Mouse (Mus musculus): ENCODE measurements around the gene Birc2. TPM values are rescaled to one million over a fixed set of nuclear protein-coding genes. Genes with fewer than 3 reads are reported as not detected.

Gene Birc2
- total and polyA plus RNA-seq, 3 experiments: 29.6 to 33.0 TPM; not detected in 1

DNA sequence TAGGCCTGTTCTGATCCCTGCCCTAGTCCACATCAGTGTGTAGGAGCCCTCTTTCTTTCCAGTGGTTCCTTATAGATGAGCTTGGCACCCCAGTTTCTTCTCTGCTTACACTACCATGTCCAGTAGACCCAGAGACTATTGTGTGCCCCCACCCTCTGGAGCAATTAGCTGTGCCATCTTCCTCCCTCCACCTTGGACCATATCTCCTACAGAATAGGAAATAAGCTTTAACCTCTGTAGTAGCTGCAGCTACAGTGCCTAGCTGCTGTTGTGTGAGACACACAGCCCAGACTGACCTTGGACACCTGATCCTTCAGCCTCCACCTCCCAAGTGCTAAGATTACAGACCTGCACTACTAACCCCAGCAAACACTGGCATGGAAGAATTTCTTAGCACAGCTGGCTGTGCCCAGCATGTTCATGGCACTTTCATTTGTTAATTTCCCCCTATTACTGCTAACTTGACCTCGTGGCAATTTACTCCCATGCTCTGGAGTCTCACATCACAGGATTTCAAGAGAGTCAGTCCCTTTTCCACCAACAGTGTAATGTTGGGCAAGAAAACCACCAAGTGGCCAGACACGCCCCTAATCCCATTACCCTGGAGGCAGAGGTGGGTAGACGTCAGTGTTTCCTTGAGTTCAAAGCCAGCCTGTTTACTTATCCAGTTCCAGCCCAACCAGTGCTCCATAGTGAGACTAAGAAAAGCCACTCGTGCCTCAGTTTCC is 34.6 kb upstream of the Birc2 start:
- no peak overlapping the region for H3K9ac ChIP-seq (ENCODE audit: control insufficient read depth, low read depth, low read length, poor library complexity, severe bottlenecking)
- H3K4me3 ChIP-seq (ENCODE audit: control insufficient read depth in 1 of 2, insufficient read depth in 1 of 2, low read depth in 2 of 2, low read length in 2 of 2): peak overlapping the region in 1 of 2 experiments; percentile 90; a peak in 1 of 4 replicates

GRCm38 (mm10) chr9:7870556-7871315 is 33.9 kb upstream of the Birc2 start:
- peak; percentile 19 for DNase-seq (ENCODE audit: low read depth, low spot score)
- H3K4me3 ChIP-seq (ENCODE audit: control insufficient read depth in 1 of 2, insufficient read depth in 1 of 2, low read depth in 2 of 2, low read length in 2 of 2): no peak overlapping the region

More for the DNA sequence above, 34.6 kb upstream of the Birc2 start:
- Histone ChIP-seq H3K27ac (ENCODE audit: control insufficient read depth, low read depth, low read length) (no peak overlapping the region), H3K79me2 (ENCODE audit: control insufficient read depth, insufficient read depth, low read length, poor library complexity) (peaks cover 8% of the 10 kb centered on the region), H3K9me3 (replicated peaks; ENCODE audit: insufficient read depth, low read length) (no peaks in the 10 kb centered on the region), H3K36me3 (ENCODE audit: control insufficient read depth in 1 of 2, insufficient read depth in 2 of 2, low read length in 2 of 2) (peaks cover 0 to 26% of the 10 kb centered on the region in 2 experiments; a peak in 2 of 4 replicates), H3K27me3 (ENCODE audit: control insufficient read depth in 1 of 2, insufficient read depth in 2 of 2, low read length in 2 of 2) (no peaks in the 10 kb centered on the region), H3K4me1 (ENCODE audit: control insufficient read depth in 1 of 2, insufficient read depth in 2 of 2, low read length in 2 of 2) (peaks cover 12 to 35% of the 10 kb centered on the region in 2 experiments)
- no peak for TF ChIP-seq CHD1 (IDR thresholded peaks at IDR 0.05; ENCODE audit: low read depth, low read length)
- no peak for TF ChIP-seq ZC3H11A (IDR thresholded peaks at IDR 0.05; ENCODE audit: low read depth, low read length)
- no peak for TF ChIP-seq TBP (IDR thresholded peaks at IDR 0.05; ENCODE audit: low read depth, low read length)
- no peak for TF ChIP-seq UBTF (IDR thresholded peaks at IDR 0.05; ENCODE audit: borderline replicate concordance, insufficient read depth, low read depth, low read length)
- TF ChIP-seq NELFE (IDR thresholded peaks at IDR 0.05; ENCODE audit: low read depth, low read length): no peak
- TF ChIP-seq SIN3A (IDR thresholded peaks at IDR 0.05; ENCODE audit: low read length): no peak
- TF ChIP-seq NRF1 (IDR thresholded peaks at IDR 0.05; ENCODE audit: insufficient read depth, low read depth, low read length, poor library complexity, severe bottlenecking): no peak
- no peak for TF ChIP-seq JUND (IDR thresholded peaks at IDR 0.05; ENCODE audit: low read depth, low read length)
- TF ChIP-seq RAD21 (IDR thresholded peaks at IDR 0.05; ENCODE audit: low read depth, low read length): no peak
- no peak for TF ChIP-seq POLR2AphosphoS5 (IDR thresholded peaks at IDR 0.05; ENCODE audit: borderline replicate concordance, low read depth, low read length)
- TF ChIP-seq BHLHE40 (IDR thresholded peaks at IDR 0.05; ENCODE audit: borderline replicate concordance, low read depth, low read length): no peak
- no peak for TF ChIP-seq ELF1 (IDR thresholded peaks at IDR 0.05; ENCODE audit: low read depth, low read length)
- TF ChIP-seq CTCF (IDR thresholded peaks at IDR 0.05 in 2 of 3, conservative IDR thresholded peaks at IDR 0.05 in 1 of 3; ENCODE audit: control insufficient read depth in 1 of 3, insufficient read depth in 1 of 3, low read depth in 2 of 3, low read length in 3 of 3, poor library complexity in 1 of 3, severe bottlenecking in 1 of 3): no peak
- no peak for TF ChIP-seq HCFC1 (IDR thresholded peaks at IDR 0.05; ENCODE audit: low read depth, low read length)
- no peak for TF ChIP-seq MXI1 (IDR thresholded peaks at IDR 0.05; ENCODE audit: low read depth, low read length)
- TF ChIP-seq SMC3 (IDR thresholded peaks at IDR 0.05; ENCODE audit: low read depth, low read length): no peak
- DNase-seq (ENCODE audit: low read depth, low spot score): peak; percentile 39

More at GRCm38 (mm10) chr9:7870556-7871315, 33.9 kb upstream of the Birc2 start:
- H3K36me3 ChIP-seq (ENCODE audit: control insufficient read depth in 1 of 2, insufficient read depth in 2 of 2, low read length in 2 of 2): peaks cover 0 to 26% of the 10 kb centered on the region in 2 experiments; a peak in 2 of 4 replicates
- TF ChIP-seq CHD1 (IDR thresholded peaks at IDR 0.05; ENCODE audit: low read depth, low read length) (no peak), GABPA (IDR thresholded peaks at IDR 0.05; ENCODE audit: low read depth, low read length) (no peak), POLR2AphosphoS5 (IDR thresholded peaks at IDR 0.05; ENCODE audit: borderline replicate concordance, low read depth, low read length) (no peak), RCOR1 (IDR thresholded peaks at IDR 0.05; ENCODE audit: low read depth, low read length) (no peak), SMC3 (IDR thresholded peaks at IDR 0.05; ENCODE audit: low read depth, low read length) (no peak), BHLHE40 (IDR thresholded peaks at IDR 0.05; ENCODE audit: borderline replicate concordance, low read depth, low read length) (no peak), ZMIZ1 (IDR thresholded peaks at IDR 0.05; ENCODE audit: low read depth, low read length) (no peak), MEF2A (IDR thresholded peaks at IDR 0.05; ENCODE audit: extremely low read depth, insufficient replicate concordance, low read depth, low read length, poor library complexity, severe bottlenecking) (no peak), TBP (IDR thresholded peaks at IDR 0.05; ENCODE audit: low read depth, low read length) (no peak), NRF1 (IDR thresholded peaks at IDR 0.05; ENCODE audit: insufficient read depth, low read depth, low read length, poor library complexity, severe bottlenecking) (no peak), MXI1 (IDR thresholded peaks at IDR 0.05; ENCODE audit: low read depth, low read length) (no peak), UBTF (IDR thresholded peaks at IDR 0.05; ENCODE audit: borderline replicate concordance, insufficient read depth, low read depth, low read length) (no peak), ELF1 (IDR thresholded peaks at IDR 0.05; ENCODE audit: low read depth, low read length) (no peak), ETS1 (IDR thresholded peaks at IDR 0.05; ENCODE audit: low read depth, low read length) (no peak), JUND (IDR thresholded peaks at IDR 0.05; ENCODE audit: low read depth, low read length) (no peak), SIN3A (IDR thresholded peaks at IDR 0.05; ENCODE audit: low read length) (no peak), POLR2A (IDR thresholded peaks at IDR 0.05; ENCODE audit: control insufficient read depth in 1 of 2, insufficient read depth in 1 of 2, low read depth in 1 of 2, low read length in 2 of 2, poor library complexity in 1 of 2) (no peak), CHD2 (IDR thresholded peaks at IDR 0.05; ENCODE audit: low read length) (no peak), MYC (IDR thresholded peaks at IDR 0.05; ENCODE audit: low read depth, low read length) (no peak), MAZ (IDR thresholded peaks at IDR 0.05; ENCODE audit: low read depth, low read length) (no peak)
- no peaks in the 10 kb centered on the region for H3K27me3 ChIP-seq (ENCODE audit: control insufficient read depth in 1 of 2, insufficient read depth in 2 of 2, low read length in 2 of 2)
- no peak overlapping the region for H3K27ac ChIP-seq (ENCODE audit: control insufficient read depth, low read depth, low read length)
- H3K9ac ChIP-seq (ENCODE audit: control insufficient read depth, low read depth, low read length, poor library complexity, severe bottlenecking): no peak overlapping the region
- no peaks in the 10 kb centered on the region for H3K9me3 ChIP-seq (replicated peaks; ENCODE audit: insufficient read depth, low read length)
- peaks cover 8% of the 10 kb centered on the region for H3K79me2 ChIP-seq (ENCODE audit: control insufficient read depth, insufficient read depth, low read length, poor library complexity)
- peaks cover 12 to 35% of the 10 kb centered on the region in 2 experiments for H3K4me1 ChIP-seq (ENCODE audit: control insufficient read depth in 1 of 2, insufficient read depth in 2 of 2, low read length in 2 of 2)
